In genomic region chr11:34149370-34149976, GRCm38 (mm10) we compare ENCODE assay signal across 9 mouse cellular contexts. TPM values are rescaled to one million over a fixed set of nuclear protein-coding genes. Genes with fewer than 3 reads are reported as not detected.
A peak's percentile ranks its signal among the peaks of the same experiment; 100 is the strongest.
DNase-seq lines count a peak whose midpoint lies in the region; TF ChIP-seq lines count a peak whose summit lies in the region.
"Had no signal": no experiment of that assay in that cellular context is flagged by ENCODE, and none has a peak within 500 bp of the region (broad histone marks: within the 10 kb centered on the region; RNA-seq: fewer than 3 reads in every experiment).

No protein-coding gene starts in this region.

- no peaks in the 10 kb centered on the region for H3K4me1 ChIP-seq in ES-Bruce4 (ENCODE audit: control insufficient read depth, insufficient read depth, low read length)
- no peaks in the 10 kb centered on the region for H3K4me1 ChIP-seq in lung, adult 2 months (ENCODE audit: control insufficient read depth, insufficient read depth, low read length)
- H3K4me1 ChIP-seq: heart, embryonic 13.5 days had no signal

- no peaks in the 10 kb centered on the region for H3K27me3 ChIP-seq in ES-Bruce4 (ENCODE audit: control insufficient read depth, insufficient read depth, low read length, poor library complexity, severe bottlenecking)
- H3K27me3 ChIP-seq: heart, embryonic 13.5 days had no signal

- no peak for TF ChIP-seq EP300 in ES-Bruce4 (IDR thresholded peaks at IDR 0.05; ENCODE audit: insufficient read depth, low read depth, low read length)

- H3K9me3 ChIP-seq in ES-Bruce4 (replicated peaks; ENCODE audit: control insufficient read depth, insufficient read depth, low read length, poor library complexity, severe bottlenecking): no peaks in the 10 kb centered on the region
- H3K9me3 ChIP-seq: heart, embryonic 13.5 days had no signal

- peak; percentile 90 for DNase-seq in brain, embryonic 14.5 days (ENCODE audit: low read depth)
- DNase-seq in fibroblast of lung, adult 2 months (ENCODE audit: low read depth): peak; percentile 10
- DNase-seq in heart, postnatal 25 days (ENCODE audit: low spot score): peak; percentile 44
- peak; percentile 90 for DNase-seq in layer of hippocampus, adult 11-12 months (ENCODE audit: low spot score)
- peak; percentile 70 for DNase-seq in lung, adult 2 months
- peak; percentile 45 for DNase-seq in ovary, adult 18-20 months (ENCODE audit: low spot score)
- DNase-seq in thymus, postnatal 0 days (ENCODE audit: low spot score): peak; percentile 63

- no peak overlapping the region for H3K27ac ChIP-seq in ES-Bruce4 (ENCODE audit: insufficient read depth, low read length)
- H3K27ac ChIP-seq: heart, embryonic 13.5 days had no signal

- intact Hi-C loops in heart, postnatal 25 days (cut with DNase I): loop anchor here (1.0 kb wide), 1 partner anchor 64 kb away; no protein-coding TSS in a partner anchor

- TF ChIP-seq CTCF in ES-Bruce4 (IDR thresholded peaks at IDR 0.05; ENCODE audit: low read depth, low read length): peak; percentile 71
- peak; percentile 81 for TF ChIP-seq CTCF in brain, embryonic 14.5 days (IDR thresholded peaks at IDR 0.05; ENCODE audit: borderline replicate concordance, extremely low read depth, insufficient read depth, insufficient read length)
- peak; percentile 77 for TF ChIP-seq CTCF in lung, adult 2 months (IDR thresholded peaks at IDR 0.05; ENCODE audit: insufficient read depth, low read length)

- H3K9ac ChIP-seq in ES-Bruce4 (ENCODE audit: low read depth, poor library complexity, severe bottlenecking): no peak overlapping the region
- H3K9ac ChIP-seq: heart, embryonic 13.5 days had no signal

- no peaks in the 10 kb centered on the region for H3K36me3 ChIP-seq in ES-Bruce4 (ENCODE audit: control insufficient read depth, insufficient read depth, low read length, poor library complexity, severe bottlenecking)
- H3K36me3 ChIP-seq: heart, embryonic 13.5 days had no signal

- no peak overlapping the region for H3K4me3 ChIP-seq in ES-Bruce4 (ENCODE audit: low read depth, low read length)
- no peak overlapping the region for H3K4me3 ChIP-seq in lung, adult 2 months (replicated peaks; ENCODE audit: extremely low read depth, low read depth, low read length)
- H3K4me3 ChIP-seq: heart, embryonic 13.5 days had no signal

- 26% methylated on average over 5 of the region's 5 CpGs for WGBS in lung, adult 2 months

- TF ChIP-seq POLR2A in ES-Bruce4 (IDR thresholded peaks at IDR 0.05; ENCODE audit: insufficient read depth, low read length): no peak
- TF ChIP-seq POLR2A in brain, embryonic 14.5 days (IDR thresholded peaks at IDR 0.05; ENCODE audit: borderline replicate concordance, extremely low read depth, insufficient read depth, insufficient read length, poor library complexity, severe bottlenecking): no peak
- TF ChIP-seq POLR2A in lung, adult 2 months (IDR thresholded peaks at IDR 0.05; ENCODE audit: borderline replicate concordance, extremely low read depth, low read depth, low read length): no peak

RNA-seq across cellular contexts. Expression of gene 4930469K13Rik, which starts 51.1 kb away (rescaled TPM):
- not detected in 2 replicates for polyA plus RNA-seq in ES-Bruce4 (2011; ENCODE audit: insufficient read depth, insufficient read length, low read depth, missing spikeins)
- polyA plus RNA-seq in brain, embryonic 14.5 days (2012; rRNA removed): 0.26 TPM in 1 of 2 replicates, not detected in the other
- total RNA-seq in heart, postnatal 25 days (2021): not detected
- not detected in 2 replicates for polyA plus RNA-seq in lung, adult 2 months (2012; rRNA removed)
- polyA plus RNA-seq in thymus, postnatal 0 days (2015; fragmentation: Nextera tagmentation; extraction: Ambion mirVana): 0.35 and 1.0 TPM in 2 replicates
- polyA plus RNA-seq: heart, embryonic 13.5 days had no signal

RNA-seq across cellular contexts. Expression of gene Foxi1, which starts 58.4 kb away (rescaled TPM):
- polyA plus RNA-seq in ES-Bruce4 (2011; ENCODE audit: insufficient read depth, insufficient read length, low read depth, missing spikeins): not detected in 2 replicates
- polyA plus RNA-seq in brain, embryonic 14.5 days (2012; rRNA removed): not detected in 2 replicates
- not detected for total RNA-seq in heart, postnatal 25 days (2021)
- 0.07 TPM in 1 of 2 replicates, not detected in the other for polyA plus RNA-seq in lung, adult 2 months (2012; rRNA removed)
- 0.23 and 0.54 TPM in 2 replicates for polyA plus RNA-seq in thymus, postnatal 0 days (2015; fragmentation: Nextera tagmentation; extraction: Ambion mirVana)
- polyA plus RNA-seq: heart, embryonic 13.5 days had no signal

Comparison
In these comparisons a context has a peak if more than half of its experiments do, and no peak if none do; other contexts are left out.
1. DNase-seq: peak in every context shown above with its lines; median percentile 90 in brain, embryonic 14.5 days; 90 in layer of hippocampus, adult 11-12 months; 70 in lung, adult 2 months; 63 in thymus, postnatal 0 days; 45 in ovary, adult 18-20 months; 44 in heart, postnatal 25 days; 10 in fibroblast of lung, adult 2 months.